14 mouse cellular contexts compared by ENCODE assay signal in genomic region chr3:131718761-131719160, GRCm38 (mm10).
"Had no signal": no experiment of that assay in that cellular context is flagged by ENCODE, and none has a peak within 500 bp of the region (broad histone marks: within the 10 kb centered on the region; RNA-seq: fewer than 3 reads in every experiment).

No protein-coding gene starts in this region.

- H3K4me2 ChIP-seq: liver, embryonic 12.5 days; lung, embryonic 14.5 days; midbrain, embryonic 12.5 days; neural tube, embryonic 12.5 days had no signal

- H3K27ac ChIP-seq: liver, embryonic 12.5 days; liver, embryonic 14.5 days; macrophage; midbrain, embryonic 10.5 days; midbrain, embryonic 12.5 days; neural tube, embryonic 12.5 days had no signal

- H3K4me1 ChIP-seq: liver, embryonic 12.5 days; midbrain, embryonic 10.5 days; midbrain, embryonic 12.5 days; neural tube, embryonic 12.5 days had no signal

- DNase-seq: lung, adult 18-20 months; lung, embryonic 14.5 days; lung, postnatal 10 days; midbrain, embryonic 14.5 days; right cerebral cortex, postnatal 14 days; thymus, adult 18-20 months; thymus, postnatal 14 days; thymus, postnatal 36 days had no signal

- H3K4me3 ChIP-seq: liver, embryonic 12.5 days; midbrain, embryonic 10.5 days; midbrain, embryonic 12.5 days; neural tube, embryonic 12.5 days had no signal

- H3K36me3 ChIP-seq: liver, embryonic 12.5 days; midbrain, embryonic 10.5 days; midbrain, embryonic 12.5 days; neural tube, embryonic 12.5 days had no signal

- H3K27me3 ChIP-seq: liver, embryonic 12.5 days; midbrain, embryonic 12.5 days; neural tube, embryonic 12.5 days had no signal
